Comparison of ENCODE assay signal across 8 mouse cellular contexts in the genomic region with DNA sequence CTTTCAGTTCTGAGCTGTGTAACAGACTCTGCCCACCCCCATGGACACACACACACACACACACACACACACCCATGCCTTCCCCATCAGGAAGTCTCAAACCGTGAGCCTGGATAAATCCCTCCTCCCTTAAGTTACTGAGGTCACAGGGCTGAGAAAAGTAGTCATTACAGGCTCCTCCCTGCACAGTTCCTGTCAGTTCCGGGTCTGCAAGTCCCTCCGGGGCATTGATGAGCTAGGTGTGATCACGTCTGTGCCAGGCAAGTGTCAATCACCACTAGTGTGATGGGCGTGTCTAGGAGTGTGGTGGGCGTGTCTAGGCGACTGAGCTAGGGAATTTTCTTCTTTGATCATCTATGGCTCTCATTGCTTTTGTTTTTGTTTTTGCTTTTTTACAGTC.
DNase-seq lines count a peak whose midpoint lies in the region; ATAC-seq and TF ChIP-seq lines count a peak whose summit lies in the region.

No protein-coding gene starts in this region.

- no peaks in the 10 kb centered on the region for H3K27me3 ChIP-seq in forebrain, embryonic 11.5 days (ENCODE audit: control insufficient read depth, insufficient read depth, low read length)
- no peaks in the 10 kb centered on the region for H3K27me3 ChIP-seq in forebrain, embryonic 15.5 days
- no peaks in the 10 kb centered on the region for H3K27me3 ChIP-seq in lung, postnatal 0 days (replicated peaks; ENCODE audit: insufficient read depth, low read length)
- H3K27me3 ChIP-seq in limb, embryonic 10.5 days (ENCODE audit: low read depth, poor library complexity, severe bottlenecking) = peaks cover 20% of the 10 kb centered on the region
- no peaks in the 10 kb centered on the region for H3K27me3 ChIP-seq in stomach, embryonic 16.5 days (ENCODE audit: control insufficient read depth, insufficient read depth, low read length)

- no peak for TF ChIP-seq EP300 in lung, postnatal 0 days (IDR thresholded peaks at IDR 0.05)

- no peak overlapping the region for H3K4me3 ChIP-seq in forebrain, embryonic 11.5 days (ENCODE audit: low read depth, low read length)
- no peak overlapping the region for H3K4me3 ChIP-seq in forebrain, embryonic 15.5 days
- no peak overlapping the region for H3K4me3 ChIP-seq in lung, postnatal 0 days (ENCODE audit: low read depth, low read length)
- H3K4me3 ChIP-seq in limb, embryonic 10.5 days = peak overlapping the region; percentile 23; the same call in 1 of the 2 replicates
- no peak overlapping the region for H3K4me3 ChIP-seq in stomach, embryonic 16.5 days (replicated peaks; ENCODE audit: low read length)

- H3K36me3 ChIP-seq in forebrain, embryonic 11.5 days (ENCODE audit: control insufficient read depth, insufficient read depth, low read length) = no peaks in the 10 kb centered on the region
- H3K36me3 ChIP-seq in forebrain, embryonic 15.5 days = no peaks in the 10 kb centered on the region
- no peaks in the 10 kb centered on the region for H3K36me3 ChIP-seq in lung, postnatal 0 days (ENCODE audit: insufficient read depth, low read length)
- H3K36me3 ChIP-seq in limb, embryonic 10.5 days = no peaks in the 10 kb centered on the region
- H3K36me3 ChIP-seq in stomach, embryonic 16.5 days (ENCODE audit: control insufficient read depth, insufficient read depth, low read length) = no peaks in the 10 kb centered on the region

- H3K9ac ChIP-seq in forebrain, embryonic 11.5 days (ENCODE audit: low read length) = no peak overlapping the region
- no peak overlapping the region for H3K9ac ChIP-seq in forebrain, embryonic 15.5 days (replicated peaks)
- H3K9ac ChIP-seq in lung, postnatal 0 days (replicated peaks; ENCODE audit: low read depth) = no peak overlapping the region
- H3K9ac ChIP-seq in stomach, embryonic 16.5 days (ENCODE audit: low read length) = no peak overlapping the region

- peak overlapping the region; percentile 21; the same call in 1 of the 2 replicates for H3K4me2 ChIP-seq in forebrain, embryonic 11.5 days (ENCODE audit: low read depth, low read length, severe bottlenecking)
- no peak overlapping the region for H3K4me2 ChIP-seq in forebrain, embryonic 15.5 days (replicated peaks)
- no peak overlapping the region for H3K4me2 ChIP-seq in lung, postnatal 0 days (replicated peaks; ENCODE audit: low read depth, low read length)
- H3K4me2 ChIP-seq in stomach, embryonic 16.5 days (ENCODE audit: low read depth, low read length) = peak overlapping the region; percentile 39

- WGBS in forebrain, embryonic 11.5 days = 20% methylated on average over 7 of the region's 7 CpGs
- 12% methylated on average over 7 of the region's 7 CpGs for WGBS in forebrain, embryonic 15.5 days
- 11% methylated on average over 7 of the region's 7 CpGs for WGBS in lung, postnatal 0 days
- 2% methylated on average over 7 of the region's 7 CpGs for WGBS in limb, embryonic 10.5 days
- WGBS in stomach, embryonic 16.5 days = 12% methylated on average over 7 of the region's 7 CpGs

- no peaks in the 10 kb centered on the region for H3K9me3 ChIP-seq in forebrain, embryonic 11.5 days (ENCODE audit: control insufficient read depth, low read length)
- no peaks in the 10 kb centered on the region for H3K9me3 ChIP-seq in forebrain, embryonic 15.5 days
- H3K9me3 ChIP-seq in lung, postnatal 0 days (ENCODE audit: low read length) = no peaks in the 10 kb centered on the region
- H3K9me3 ChIP-seq in limb, embryonic 10.5 days (replicated peaks) = no peaks in the 10 kb centered on the region
- no peaks in the 10 kb centered on the region for H3K9me3 ChIP-seq in stomach, embryonic 16.5 days (replicated peaks; ENCODE audit: control insufficient read depth, low read length)

- TF ChIP-seq CTCF in lung, postnatal 0 days (IDR thresholded peaks at IDR 0.05) = no peak

- no peak for DNase-seq in forebrain, embryonic 11.5 days (ENCODE audit: low spot score)
- DNase-seq in lung, postnatal 0 days (ENCODE audit: low spot score) = peak; percentile 22
- no peak for DNase-seq in lung, postnatal 36 days
- no peak for DNase-seq in limb, embryonic 10.5 days (ENCODE audit: low spot score)
- DNase-seq in right cerebral cortex, adult 18-20 months = no peak
- no peak for DNase-seq in adrenal gland, adult 8-10 months

- H3K4me1 ChIP-seq in forebrain, embryonic 11.5 days (replicated peaks; ENCODE audit: control insufficient read depth, insufficient read depth, low read length) = peaks cover 4% of the 10 kb centered on the region; the same call in 1 of the 2 replicates
- H3K4me1 ChIP-seq in forebrain, embryonic 15.5 days = peaks cover 15% of the 10 kb centered on the region
- H3K4me1 ChIP-seq in lung, postnatal 0 days (ENCODE audit: insufficient read depth, low read depth, low read length) = no peaks in the 10 kb centered on the region
- H3K4me1 ChIP-seq in limb, embryonic 10.5 days = peaks cover 32% of the 10 kb centered on the region
- 0 out of 2 replicates have a peak, but pooled peaks cover 3% of the 10 kb centered on the region for H3K4me1 ChIP-seq in stomach, embryonic 16.5 days (ENCODE audit: control insufficient read depth, insufficient read depth, low read length)

- no peak; the same call in 1 of the 2 replicates for ATAC-seq in forebrain, embryonic 11.5 days (replicated peaks; ENCODE audit: low FRiP score)
- no peak for ATAC-seq in forebrain, embryonic 15.5 days (replicated peaks)
- ATAC-seq in lung, postnatal 0 days = no peak
- ATAC-seq in stomach, embryonic 16.5 days (ENCODE audit: insufficient read depth, low FRiP score) = no peak

- no peak overlapping the region for H3K27ac ChIP-seq in forebrain, embryonic 11.5 days (ENCODE audit: low read depth, low read length)
- H3K27ac ChIP-seq in forebrain, embryonic 15.5 days (replicated peaks) = no peak overlapping the region
- H3K27ac ChIP-seq in lung, postnatal 0 days (ENCODE audit: low read length) = no peak overlapping the region
- peak overlapping the region; percentile 46; the same call in 1 of the 2 replicates for H3K27ac ChIP-seq in limb, embryonic 10.5 days
- 0 out of 2 replicates have a peak overlapping the region, but pooled peaks have one; percentile 43 for H3K27ac ChIP-seq in stomach, embryonic 16.5 days (ENCODE audit: low read length)

Comparison
In these comparisons a context has a peak if more than half of its experiments do, and no peak if none do; other contexts are left out.
1. H3K4me2 ChIP-seq: peak in forebrain, embryonic 11.5 days (single experiment) and stomach, embryonic 16.5 days (single experiment); none in forebrain, embryonic 15.5 days (single experiment) and lung, postnatal 0 days (single experiment).
2. H3K27ac ChIP-seq: peak in limb, embryonic 10.5 days (single experiment) and stomach, embryonic 16.5 days (single experiment); none in forebrain, embryonic 11.5 days (single experiment), forebrain, embryonic 15.5 days (single experiment) and lung, postnatal 0 days (single experiment).